Mouse (Mus musculus): ENCODE measurements around the gene 4930435E12Rik.

4930435E12Rik gene

DNA sequence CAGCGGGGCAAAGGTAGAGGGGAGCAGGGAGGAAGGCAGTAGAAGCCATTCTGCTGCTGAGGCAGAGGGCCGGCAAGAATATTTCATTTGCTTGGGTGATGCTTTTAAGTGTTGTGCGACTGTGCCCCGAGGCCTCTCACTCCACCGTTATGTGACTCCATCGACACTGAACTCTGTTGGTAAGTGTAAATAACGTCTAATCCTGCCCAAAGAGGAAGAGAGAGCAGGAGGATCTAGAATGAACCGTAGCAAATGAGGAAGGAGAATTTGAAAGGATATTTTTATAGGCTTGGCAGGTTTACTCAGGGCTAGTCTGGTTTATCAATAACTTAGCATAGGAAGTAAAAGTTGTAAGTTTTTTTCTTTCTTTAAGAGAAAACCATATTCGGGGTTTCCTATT, 59.0 kb downstream of the 4930435E12Rik start:
- DNase-seq (ENCODE audit: low spot score in 2 of 2) = no peak

DNA sequence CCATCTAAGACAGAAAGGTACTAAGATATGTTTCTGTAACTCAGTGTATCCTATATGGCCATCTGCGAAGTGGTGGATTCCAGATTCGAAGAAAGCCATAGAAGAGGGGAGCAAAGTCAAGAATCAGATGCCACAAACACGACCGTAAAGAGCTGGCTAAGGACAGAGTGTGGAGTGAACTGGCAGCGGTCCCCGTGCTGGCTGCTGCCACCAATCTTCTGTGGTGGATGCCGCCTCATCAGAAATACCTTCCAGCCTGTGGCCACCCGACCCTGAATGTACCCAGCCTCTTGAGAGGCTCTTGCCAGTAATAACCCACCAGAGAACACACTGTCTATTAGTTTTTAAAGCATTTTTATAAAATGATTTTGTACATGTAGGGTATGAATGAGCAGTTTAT, 60.2 kb downstream of the 4930435E12Rik start:
- no peak for DNase-seq (ENCODE audit: low spot score in 2 of 2)

DNA sequence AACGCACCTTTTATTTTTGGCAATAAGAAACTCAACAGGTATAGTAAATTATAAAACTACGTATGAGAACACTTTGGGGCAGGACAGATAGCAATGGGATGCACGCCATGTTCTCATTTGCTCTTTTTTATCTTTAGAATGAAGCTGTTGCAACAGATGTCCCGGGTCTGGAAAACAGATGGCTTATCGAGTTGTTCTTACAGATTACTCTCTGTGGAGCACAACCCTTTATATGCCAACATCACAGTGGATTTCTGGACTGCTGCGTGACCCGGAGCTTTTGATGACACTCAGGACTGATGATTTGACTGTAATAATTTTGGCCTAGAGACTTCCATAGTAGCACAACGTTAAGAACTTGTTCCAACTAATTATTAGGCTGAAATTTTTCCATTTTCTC, 60.8 kb downstream of the 4930435E12Rik start:
- DNase-seq (ENCODE audit: low spot score in 2 of 2) = no peak

GRCm38 (mm10) chr16:38766671-38767070, 61.9 kb downstream of the 4930435E12Rik start:
- DNase-seq (ENCODE audit: low spot score in 2 of 2) = no peak

DNA sequence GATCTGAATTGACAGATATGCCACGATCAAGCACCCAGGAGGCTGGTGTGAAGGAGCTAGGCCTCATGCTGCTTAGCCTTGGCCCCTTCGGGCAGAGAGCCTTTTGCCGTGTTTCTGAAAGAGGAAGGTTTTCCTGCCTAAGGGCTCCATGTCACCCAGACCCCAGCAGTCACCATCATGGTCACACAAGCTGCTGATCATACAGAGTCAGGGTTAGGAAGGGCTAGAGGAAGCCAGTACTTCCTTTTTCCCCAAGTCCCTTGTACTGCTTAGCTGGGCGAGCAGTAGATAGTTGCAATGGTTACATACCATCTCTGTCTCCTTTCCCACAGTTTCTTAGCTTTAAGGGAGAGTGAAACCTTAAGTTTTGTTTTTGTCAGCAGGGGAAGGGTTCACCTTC, 65.0 kb downstream of the 4930435E12Rik start:
- peak in 1 of 2 experiments; percentile 38 for DNase-seq (ENCODE audit: low spot score in 2 of 2)

GRCm38 (mm10) chr16:38762401-38762800, 66.1 kb downstream of the 4930435E12Rik start:
- DNase-seq (ENCODE audit: low spot score in 2 of 2) = no peak

Measured in heart, adult 9 months (tissue).